Comparison of ENCODE assay signal across 24 mouse cellular contexts in the genomic region with DNA sequence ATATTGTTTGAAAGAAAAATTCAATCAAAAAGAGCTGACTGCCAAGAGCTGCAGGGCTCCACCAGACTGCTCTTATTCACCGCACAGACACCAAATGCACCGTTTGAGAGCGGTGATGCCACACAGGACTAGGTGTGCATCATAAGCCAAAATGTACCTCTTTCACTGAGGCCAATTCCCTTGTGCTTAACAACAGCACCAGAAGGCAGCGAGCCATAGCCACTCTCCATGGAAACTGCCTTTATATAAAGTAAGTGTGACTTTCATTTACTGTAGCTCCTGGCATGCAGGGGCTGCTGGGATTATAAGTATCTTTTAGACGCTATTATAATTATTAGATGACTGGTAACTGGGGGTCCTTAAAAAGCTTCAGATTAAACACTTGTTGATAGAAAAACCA.
DNase-seq lines count a peak whose midpoint lies in the region; ATAC-seq and TF ChIP-seq lines count a peak whose summit lies in the region.
"Had no signal": no experiment of that assay in that cellular context is flagged by ENCODE, and none has a peak within 500 bp of the region (broad histone marks: within the 10 kb centered on the region; RNA-seq: fewer than 3 reads in every experiment).

No protein-coding gene starts in this region.

- H3K4me2 ChIP-seq in hindbrain, postnatal 0 days (ENCODE audit: low read depth, low read length), result no peak overlapping the region
- H3K4me2 ChIP-seq in hindbrain, embryonic 14.5 days (replicated peaks), result no peak overlapping the region
- no peak overlapping the region for H3K4me2 ChIP-seq in limb, embryonic 14.5 days (replicated peaks; ENCODE audit: low read depth, low read length, severe bottlenecking)
- H3K4me2 ChIP-seq in limb, embryonic 15.5 days, result no peak overlapping the region
- no peak overlapping the region for H3K4me2 ChIP-seq in lung, postnatal 0 days (replicated peaks; ENCODE audit: low read depth, low read length)
- H3K4me2 ChIP-seq: heart, embryonic 12.5 days; limb, embryonic 12.5 days; liver, embryonic 13.5 days; midbrain, embryonic 13.5 days; neural tube, embryonic 13.5 days had no signal

- no peak for ATAC-seq in hindbrain, postnatal 0 days
- ATAC-seq in hindbrain, embryonic 14.5 days (ENCODE audit: low FRiP score), result no peak
- no peak for ATAC-seq in limb, embryonic 14.5 days (ENCODE audit: low FRiP score, low read depth)
- ATAC-seq in limb, embryonic 15.5 days (ENCODE audit: insufficient number of reproducible peaks, low FRiP score, low TSS enrichment, low read depth), result no peak
- ATAC-seq in lung, postnatal 0 days, result no peak
- ATAC-seq: midbrain, embryonic 13.5 days had no signal

- H3K4me3 ChIP-seq in hindbrain, postnatal 0 days (ENCODE audit: low read length), result no peak overlapping the region
- no peak overlapping the region for H3K4me3 ChIP-seq in hindbrain, embryonic 14.5 days (replicated peaks; ENCODE audit: low read length)
- no peak overlapping the region for H3K4me3 ChIP-seq in limb, embryonic 14.5 days (replicated peaks; ENCODE audit: low read length)
- no peak overlapping the region for H3K4me3 ChIP-seq in limb, embryonic 10.5 days
- no peak overlapping the region for H3K4me3 ChIP-seq in limb, embryonic 15.5 days
- no peak overlapping the region for H3K4me3 ChIP-seq in lung, postnatal 0 days (ENCODE audit: low read depth, low read length)
- H3K4me3 ChIP-seq: embryonic facial prominence, embryonic 10.5 days; heart, embryonic 12.5 days; limb, embryonic 12.5 days; liver, embryonic 13.5 days; midbrain, embryonic 13.5 days; myocyte; neural tube, embryonic 13.5 days had no signal

- H3K9me3 ChIP-seq in hindbrain, postnatal 0 days (ENCODE audit: low read length), result no peaks in the 10 kb centered on the region
- H3K9me3 ChIP-seq in hindbrain, embryonic 14.5 days (ENCODE audit: control insufficient read depth, low read length), result no peaks in the 10 kb centered on the region
- H3K9me3 ChIP-seq in limb, embryonic 14.5 days (ENCODE audit: control insufficient read depth, low read length), result no peaks in the 10 kb centered on the region
- H3K9me3 ChIP-seq in limb, embryonic 10.5 days (replicated peaks), result no peaks in the 10 kb centered on the region
- H3K9me3 ChIP-seq in limb, embryonic 15.5 days, result no peaks in the 10 kb centered on the region
- H3K9me3 ChIP-seq in lung, postnatal 0 days (ENCODE audit: low read length), result no peaks in the 10 kb centered on the region
- H3K9me3 ChIP-seq: embryonic facial prominence, embryonic 10.5 days; heart, embryonic 12.5 days; limb, embryonic 12.5 days; liver, embryonic 13.5 days; midbrain, embryonic 13.5 days; neural tube, embryonic 13.5 days had no signal

- no peak overlapping the region for H3K27ac ChIP-seq in hindbrain, postnatal 0 days
- no peak overlapping the region for H3K27ac ChIP-seq in hindbrain, embryonic 14.5 days
- H3K27ac ChIP-seq in limb, embryonic 14.5 days (replicated peaks; ENCODE audit: low read depth, low read length), result no peak overlapping the region
- H3K27ac ChIP-seq in limb, embryonic 10.5 days, result no peak overlapping the region
- 0 out of 2 replicates have a peak overlapping the region, but pooled peaks have one; percentile 22 for H3K27ac ChIP-seq in limb, embryonic 15.5 days
- H3K27ac ChIP-seq in lung, postnatal 0 days (ENCODE audit: low read length), result no peak overlapping the region
- H3K27ac ChIP-seq: embryonic facial prominence, embryonic 10.5 days; limb, embryonic 12.5 days; liver, embryonic 13.5 days; midbrain, embryonic 13.5 days; neural tube, embryonic 13.5 days had no signal

- WGBS in hindbrain, postnatal 0 days, result 51% methylated on average over 5 of the region's 5 CpGs
- 80% methylated on average over 5 of the region's 5 CpGs for WGBS in hindbrain, embryonic 14.5 days
- WGBS in limb, embryonic 14.5 days, result 49% methylated on average over 5 of the region's 5 CpGs
- WGBS in limb, embryonic 10.5 days, result 93% methylated on average over 5 of the region's 5 CpGs
- 50% methylated on average over 5 of the region's 5 CpGs for WGBS in limb, embryonic 15.5 days
- whole genome bisulfite sequencing in lung, postnatal 0 days, result 86% methylated on average over 5 of the region's 5 CpGs

- no peak overlapping the region for H3K9ac ChIP-seq in hindbrain, postnatal 0 days (replicated peaks; ENCODE audit: low read length)
- H3K9ac ChIP-seq in hindbrain, embryonic 14.5 days, result no peak overlapping the region
- H3K9ac ChIP-seq in limb, embryonic 14.5 days (ENCODE audit: low read depth, low read length, severe bottlenecking), result no peak overlapping the region
- no peak overlapping the region for H3K9ac ChIP-seq in limb, embryonic 15.5 days
- H3K9ac ChIP-seq in lung, postnatal 0 days (replicated peaks; ENCODE audit: low read depth), result no peak overlapping the region
- H3K9ac ChIP-seq: heart, embryonic 12.5 days; limb, embryonic 12.5 days; liver, embryonic 13.5 days; midbrain, embryonic 13.5 days; neural tube, embryonic 13.5 days had no signal

- no peaks in the 10 kb centered on the region for H3K27me3 ChIP-seq in hindbrain, postnatal 0 days (ENCODE audit: insufficient read depth, low read length)
- no peaks in the 10 kb centered on the region for H3K27me3 ChIP-seq in hindbrain, embryonic 14.5 days (ENCODE audit: control insufficient read depth, insufficient read depth, low read length)
- H3K27me3 ChIP-seq in limb, embryonic 14.5 days (ENCODE audit: control insufficient read depth, insufficient read depth, low read length), result no peaks in the 10 kb centered on the region
- no peaks in the 10 kb centered on the region for H3K27me3 ChIP-seq in limb, embryonic 10.5 days (ENCODE audit: low read depth, poor library complexity, severe bottlenecking)
- no peaks in the 10 kb centered on the region for H3K27me3 ChIP-seq in limb, embryonic 15.5 days
- H3K27me3 ChIP-seq in lung, postnatal 0 days (replicated peaks; ENCODE audit: insufficient read depth, low read length), result no peaks in the 10 kb centered on the region
- H3K27me3 ChIP-seq: heart, embryonic 12.5 days; limb, embryonic 12.5 days; liver, embryonic 13.5 days; midbrain, embryonic 13.5 days; neural tube, embryonic 13.5 days had no signal

- H3K4me1 ChIP-seq in hindbrain, postnatal 0 days (ENCODE audit: insufficient read depth, low read length), result no peaks in the 10 kb centered on the region
- no peaks in the 10 kb centered on the region for H3K4me1 ChIP-seq in hindbrain, embryonic 14.5 days (replicated peaks; ENCODE audit: control insufficient read depth, insufficient read depth, low read length)
- peaks cover 4% of the 10 kb centered on the region; the same call in 1 of the 2 replicates for H3K4me1 ChIP-seq in limb, embryonic 14.5 days (ENCODE audit: control insufficient read depth, insufficient read depth, low read length)
- no peaks in the 10 kb centered on the region for H3K4me1 ChIP-seq in limb, embryonic 10.5 days
- H3K4me1 ChIP-seq in limb, embryonic 15.5 days, result 0 out of 2 replicates have a peak, but pooled peaks cover 8% of the 10 kb centered on the region
- H3K4me1 ChIP-seq in lung, postnatal 0 days (ENCODE audit: insufficient read depth, low read depth, low read length), result no peaks in the 10 kb centered on the region
- H3K4me1 ChIP-seq: embryonic facial prominence, embryonic 10.5 days; limb, embryonic 12.5 days; liver, embryonic 13.5 days; midbrain, embryonic 13.5 days; neural tube, embryonic 13.5 days had no signal

- peak; percentile 18 for DNase-seq in hindbrain, postnatal 0 days (ENCODE audit: low spot score)
- no peak for DNase-seq in hindbrain, embryonic 14.5 days (ENCODE audit: low spot score)
- DNase-seq in limb, embryonic 14.5 days (ENCODE audit: low spot score), result peak; percentile 33
- DNase-seq in limb, embryonic 10.5 days (ENCODE audit: low spot score), result no peak
- DNase-seq in right cerebral cortex, postnatal 4 days, result peak; percentile 18
- DNase-seq in lung, postnatal 0 days (ENCODE audit: low spot score), result no peak
- no peak for DNase-seq in thymus, postnatal 14 days
- DNase-seq: adrenal gland, postnatal 25 days; cerebellum, adult 11 months; cerebellum, adult 9-11 months; heart, postnatal 10 days; kidney, adult 18-20 months; kidney, postnatal 4 days; liver, embryonic 13.5 days; lung, adult 2 months; retina, postnatal 1 day; thymus, postnatal 4 days had no signal

- no peak for TF ChIP-seq POLR2A in limb, embryonic 14.5 days (IDR thresholded peaks at IDR 0.05; ENCODE audit: borderline replicate concordance, extremely low read depth, insufficient read depth, insufficient read length)

- no peak for TF ChIP-seq CTCF in hindbrain, postnatal 0 days (IDR thresholded peaks at IDR 0.05; ENCODE audit: low read depth)
- TF ChIP-seq CTCF in lung, postnatal 0 days (IDR thresholded peaks at IDR 0.05), result no peak

- H3K36me3 ChIP-seq in hindbrain, postnatal 0 days (ENCODE audit: insufficient read depth, low read length), result no peaks in the 10 kb centered on the region
- H3K36me3 ChIP-seq in hindbrain, embryonic 14.5 days (replicated peaks; ENCODE audit: control insufficient read depth, insufficient read depth), result no peaks in the 10 kb centered on the region
- H3K36me3 ChIP-seq in limb, embryonic 14.5 days (ENCODE audit: control insufficient read depth, insufficient read depth, low read length), result no peaks in the 10 kb centered on the region
- no peaks in the 10 kb centered on the region for H3K36me3 ChIP-seq in limb, embryonic 10.5 days
- H3K36me3 ChIP-seq in limb, embryonic 15.5 days, result no peaks in the 10 kb centered on the region
- H3K36me3 ChIP-seq in lung, postnatal 0 days (ENCODE audit: insufficient read depth, low read length), result no peaks in the 10 kb centered on the region
- H3K36me3 ChIP-seq: embryonic facial prominence, embryonic 10.5 days; heart, embryonic 12.5 days; limb, embryonic 12.5 days; liver, embryonic 13.5 days; midbrain, embryonic 13.5 days; neural tube, embryonic 13.5 days had no signal

- no peak for TF ChIP-seq EP300 in lung, postnatal 0 days (IDR thresholded peaks at IDR 0.05)

Comparison
In these comparisons a context has a peak if more than half of its experiments do, and no peak if none do; other contexts are left out.
1. DNase-seq: peak in hindbrain, postnatal 0 days (single experiment), limb, embryonic 14.5 days (single experiment) and right cerebral cortex, postnatal 4 days (single experiment); none in hindbrain, embryonic 14.5 days (single experiment), limb, embryonic 10.5 days (single experiment), lung, postnatal 0 days (single experiment) and thymus, postnatal 14 days (single experiment).